Mouse (Mus musculus) testis, adult 10 weeks (tissue): ENCODE measurements around the gene Lmod2. TPM values are rescaled to one million over a fixed set of nuclear protein-coding genes. Genes with fewer than 3 reads are reported as not detected.

Experiments used
- polyA plus RNA-seq: library from polyadenylated mRNA; stranded (reverse); fragments of 350-450 nt; fragmentation: Illumina TruSeq; extraction: RNeasy Lipid Tissue Mini Kit (QIAGEN cat#74804); gene quantifications from one replicate; pipeline ENCODE4 v1.2.3, GENCODE M21; 2014; ENCODE audit warnings: low read depth, low replicate concordance

The Lmod2 gene
- polyA plus RNA-seq = not detected

GRCm38 (mm10) chr6:24597500-24597899, at the start of gene Lmod2:
Lmod2 (plus strand) TSS chr6:24597762.

Other genes starting within 250 kb of the Lmod2 start
- gene Iqub, start 82.7 kb upstream of the Lmod2 start, polyA plus RNA-seq = 241 TPM
- 214 TPM for gene Ndufa5, start 69.7 kb upstream of the Lmod2 start, polyA plus RNA-seq
- 38.8 TPM for gene Asb15, start 69.6 kb upstream of the Lmod2 start, polyA plus RNA-seq
- gene Wasl, start 67.2 kb downstream of the Lmod2 start, polyA plus RNA-seq = 36.6 TPM
- gene Hyal6, start 135.5 kb downstream of the Lmod2 start, polyA plus RNA-seq = 189 TPM
- 1.3 TPM for gene Hyal4, start 150.6 kb downstream of the Lmod2 start, polyA plus RNA-seq
- 265 TPM for gene Spam1, start 193.4 kb downstream of the Lmod2 start, polyA plus RNA-seq